Comparison of ENCODE assay signal across 1 mouse cellular context in the genomic region with DNA sequence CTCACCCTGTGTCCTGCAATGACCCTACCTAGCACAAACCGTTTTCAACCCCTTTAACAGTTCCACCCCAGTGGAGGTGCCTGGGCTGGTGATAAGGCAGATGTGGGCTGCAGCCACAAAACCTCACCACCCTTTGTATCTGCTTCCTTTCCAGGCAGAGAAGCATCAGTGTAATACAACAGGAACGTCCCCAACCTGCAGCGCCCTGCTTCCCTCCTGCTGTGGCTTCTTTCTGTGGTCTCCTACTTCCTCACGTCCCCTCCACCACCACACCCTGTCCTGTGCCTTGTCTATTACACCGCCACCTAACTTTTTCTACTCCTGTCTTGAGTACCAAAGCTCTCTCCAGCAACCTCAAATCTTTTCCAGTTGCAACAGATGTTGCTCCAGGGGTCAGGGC.
TF ChIP-seq lines count a peak whose summit lies in the region.

No protein-coding gene starts in this region.

TF ChIP-seq in MEL, 35 proteins besides CTCF, POLR2A, EP300 and RAD21 (continued from another document):
- TF ChIP-seq MEF2A (IDR thresholded peaks at IDR 0.05; ENCODE audit: extremely low read depth, insufficient replicate concordance, low read depth, low read length, poor library complexity, severe bottlenecking) (no peak), TBP (IDR thresholded peaks at IDR 0.05; ENCODE audit: low read depth, low read length) (peak; percentile 85), MYC (IDR thresholded peaks at IDR 0.05; ENCODE audit: low read depth, low read length) (peak; percentile 89), SMC3 (IDR thresholded peaks at IDR 0.05; ENCODE audit: low read depth, low read length) (no peak), RCOR1 (IDR thresholded peaks at IDR 0.05; ENCODE audit: low read depth, low read length) (peak; percentile 95), POLR2AphosphoS2 (IDR thresholded peaks at IDR 0.05; ENCODE audit: low read length) (0 out of 2 replicates have a peak, but pooled peaks have one; percentile 47)
